Mouse (Mus musculus): Measurements from ENCODE around the gene Iqsec3.

DNA sequence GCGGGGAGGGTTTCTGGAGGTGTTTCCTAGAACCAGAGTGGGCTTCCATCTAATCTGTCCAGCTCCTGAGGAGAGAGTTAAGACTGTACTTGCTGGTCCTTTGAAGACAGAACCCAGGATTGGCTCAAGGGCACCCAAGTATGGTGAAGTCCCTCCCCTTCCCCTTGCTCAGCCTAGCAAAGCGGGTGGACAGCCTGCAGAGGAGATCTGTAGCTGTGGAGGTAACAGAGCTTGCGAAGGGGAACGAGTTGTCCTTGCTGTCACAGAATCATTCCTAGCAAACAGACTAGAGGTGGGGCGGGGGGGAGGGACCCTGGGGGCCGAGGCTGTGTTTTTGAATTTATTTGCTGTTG lies 129.7 kb downstream of the Iqsec3 start:
- TF ChIP-seq CTCF (IDR thresholded peaks at IDR 0.05) (no peak), EP300 (IDR thresholded peaks at IDR 0.05) (no peak)

Measured in lung, postnatal 0 days (tissue).